Mouse (Mus musculus): ENCODE measurements around the gene 1110002E22Rik.

1110002E22Rik gene

GRCm38 (mm10) chr3:138063731-138064329 lies 1.0 kb upstream of the 1110002E22Rik start:
- no peak for DNase-seq (ENCODE audit: low spot score in 2 of 2)

DNA sequence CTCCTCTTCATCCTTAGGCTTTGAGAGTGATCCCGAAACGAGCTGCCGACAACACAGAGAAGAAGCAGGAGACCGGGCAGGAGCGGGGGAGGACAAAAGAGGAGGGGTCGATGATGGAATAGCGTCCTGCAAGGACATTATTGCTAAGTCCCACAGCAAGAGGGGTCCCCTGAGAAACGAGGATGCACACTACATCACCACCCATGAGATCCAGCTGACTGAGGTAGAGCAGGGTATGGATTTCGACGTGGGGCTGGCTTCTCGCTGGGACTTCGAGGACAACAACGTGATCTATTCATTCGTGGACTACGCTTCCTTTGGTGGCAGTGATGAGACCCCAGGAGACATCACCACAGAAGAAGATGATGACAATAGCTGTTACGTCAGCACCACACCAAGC lies 1.1 kb downstream of the 1110002E22Rik start:
- DNase-seq (ENCODE audit: low spot score in 2 of 2) = no peak

GRCm38 (mm10) chr3:138066348-138066856 lies 1.6 kb downstream of the 1110002E22Rik start:
- no peak for DNase-seq (ENCODE audit: low spot score in 2 of 2)

DNA sequence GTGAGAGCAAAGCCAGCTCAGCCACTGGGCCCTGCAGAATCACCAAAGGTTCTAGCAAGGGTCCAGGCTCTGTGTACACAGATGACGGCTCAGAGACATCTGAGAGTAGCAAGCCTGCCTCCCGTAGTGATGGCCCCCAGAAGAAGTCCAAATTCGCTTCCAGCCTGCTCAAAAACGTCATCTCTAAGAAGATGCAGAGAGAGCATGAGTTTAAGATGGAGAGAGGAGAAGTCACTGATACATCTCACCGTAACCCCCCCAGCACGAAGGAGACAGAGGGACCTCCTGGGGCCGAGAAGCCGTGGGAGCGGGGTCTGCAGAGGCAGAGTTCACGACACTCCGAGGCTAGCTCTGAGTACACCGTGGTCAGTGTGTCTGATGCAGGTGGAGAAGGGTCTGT lies 2.4 kb downstream of the 1110002E22Rik start, which contains the start of gene Gm5105:
Gene Gm5105, minus strand, starts transcription at position 101 of the 400 bp plus-strand sequence.
- no peak for DNase-seq (ENCODE audit: low spot score in 2 of 2)

- DNase-seq (ENCODE audit: low spot score in 2 of 2) = no peak
Measured at GRCm38 (mm10) chr3:138068103-138068502, 3.3 kb downstream of the 1110002E22Rik start.

GRCm38 (mm10) chr3:138069756-138070511 lies 5.1 kb downstream of the 1110002E22Rik start:
- no peak for DNase-seq (ENCODE audit: low spot score in 2 of 2)

DNA sequence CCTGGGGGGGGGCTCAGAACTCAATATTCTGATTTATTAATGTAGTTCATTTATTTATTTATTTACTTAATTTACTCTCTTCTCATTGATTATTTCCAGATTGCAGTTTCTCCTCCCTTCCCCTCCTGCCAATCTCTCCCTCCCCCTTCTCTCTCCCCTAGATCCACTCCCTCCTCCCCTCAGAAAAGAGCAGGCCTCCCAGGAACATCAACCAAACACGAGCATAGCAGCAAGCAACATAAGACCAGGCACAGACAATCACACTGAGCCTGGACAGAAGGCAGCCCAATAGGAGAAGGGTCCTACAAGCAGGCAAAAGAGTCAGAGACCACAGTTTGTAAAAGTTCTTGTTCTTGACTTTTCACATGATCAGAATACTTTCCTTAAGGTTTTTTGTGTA lies 6.2 kb downstream of the 1110002E22Rik start:
- no peak for DNase-seq (ENCODE audit: low spot score in 2 of 2)

DNA sequence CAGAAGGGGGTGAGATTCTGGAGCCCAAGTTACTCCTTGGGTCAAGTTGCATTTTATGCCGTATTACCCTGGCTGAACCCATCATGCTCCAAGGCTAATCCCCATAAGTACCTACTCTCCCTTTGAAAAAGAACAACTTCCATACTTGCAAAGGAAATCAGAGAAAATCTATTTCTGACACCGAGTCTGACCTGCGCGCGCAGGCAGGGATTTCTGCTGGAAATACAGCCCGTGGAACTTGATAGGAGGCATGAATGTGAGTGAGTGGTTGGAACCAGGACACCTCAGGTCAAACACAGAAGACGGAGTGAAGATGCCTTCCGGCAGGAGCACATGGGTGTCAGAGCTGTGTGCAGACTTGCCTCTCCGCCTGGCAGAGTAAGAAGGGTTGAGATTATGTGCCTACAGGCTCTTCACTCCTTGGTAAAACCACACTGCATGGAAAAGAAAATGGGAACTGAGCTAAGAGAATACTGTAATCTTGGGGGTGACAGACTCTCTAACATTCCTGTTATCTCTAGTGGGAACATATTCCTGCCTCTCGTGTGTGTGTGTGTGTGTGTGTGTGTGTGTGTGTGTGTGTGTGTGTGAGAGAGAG lies 6.7 kb downstream of the 1110002E22Rik start:
- DNase-seq (ENCODE audit: low spot score in 2 of 2) = no peak

DNA sequence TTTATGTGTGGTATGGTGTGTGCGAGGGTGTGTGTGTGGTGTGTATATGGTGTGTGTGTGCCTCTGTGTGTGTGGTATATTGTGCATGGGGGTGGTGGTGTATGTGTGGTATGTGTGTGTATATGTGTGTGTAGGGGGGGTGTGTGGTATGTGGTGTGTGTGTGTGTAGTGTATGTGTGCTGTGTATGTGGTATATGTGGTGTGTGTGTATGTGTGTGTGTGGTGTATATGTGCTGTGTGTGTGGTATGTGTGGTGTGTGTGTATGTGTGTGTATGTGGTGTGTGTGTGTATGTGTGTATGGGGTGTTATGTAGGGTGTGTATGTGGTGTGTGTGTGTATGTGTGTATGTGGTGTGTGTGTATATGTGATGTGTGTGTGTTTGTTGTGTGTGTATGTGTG lies 9.4 kb downstream of the 1110002E22Rik start:
- no peak for DNase-seq (ENCODE audit: low spot score in 2 of 2)

GRCm38 (mm10) chr3:138075209-138075608 lies 10.4 kb downstream of the 1110002E22Rik start:
- no peak for DNase-seq (ENCODE audit: low spot score in 2 of 2)

- no peak for DNase-seq (ENCODE audit: low spot score in 2 of 2)
Measured at GRCm38 (mm10) chr3:138077476-138078340, 12.9 kb downstream of the 1110002E22Rik start.

DNA sequence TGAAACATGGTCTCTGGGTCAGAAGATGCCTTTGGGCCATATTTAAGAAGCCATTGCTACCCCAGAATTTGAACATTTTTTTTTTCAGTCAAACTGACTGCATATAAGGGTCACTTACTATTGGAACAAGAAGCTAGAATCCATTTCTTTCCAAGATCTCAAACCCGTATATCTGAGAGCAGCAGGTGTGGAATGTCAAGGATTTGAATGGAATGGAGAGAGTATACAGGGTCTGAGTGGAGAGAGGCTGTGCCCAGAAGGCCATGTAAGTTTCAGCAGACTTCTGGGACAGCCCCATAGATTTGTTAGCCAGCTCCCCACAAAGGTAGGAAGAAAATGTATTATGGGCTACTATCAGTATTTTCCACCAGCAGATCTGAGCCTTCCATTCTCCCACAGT lies 13.8 kb downstream of the 1110002E22Rik start:
- no peak for DNase-seq (ENCODE audit: low spot score in 2 of 2)

DNA sequence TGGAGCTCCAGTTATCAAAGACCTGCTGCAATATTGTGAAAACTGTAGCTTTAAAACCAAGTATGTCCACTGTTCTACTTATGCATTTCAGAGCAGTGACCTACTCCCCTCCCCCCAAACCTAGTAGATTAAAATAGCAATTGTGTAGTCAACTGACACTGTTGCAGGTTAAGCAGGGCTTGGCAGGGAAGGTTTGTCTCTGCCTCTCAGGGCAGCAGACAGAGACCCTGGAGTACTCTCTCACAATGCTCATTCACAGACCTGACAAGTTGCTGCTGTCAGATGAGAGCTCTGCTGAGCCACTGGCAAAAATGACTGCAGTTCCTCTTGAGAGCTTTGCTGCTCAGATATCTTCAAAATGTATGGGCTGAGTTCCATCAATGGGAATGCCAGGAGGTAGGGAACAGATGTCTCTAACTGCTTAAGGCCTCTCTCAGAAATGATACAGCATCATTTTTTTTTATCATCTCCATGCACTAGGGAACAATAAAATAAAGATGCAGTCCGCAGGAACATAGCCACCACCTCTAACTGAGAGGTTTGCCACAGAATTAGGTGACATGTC lies 18.3 kb downstream of the 1110002E22Rik start:
- no peak for DNase-seq (ENCODE audit: low spot score in 2 of 2)

DNA sequence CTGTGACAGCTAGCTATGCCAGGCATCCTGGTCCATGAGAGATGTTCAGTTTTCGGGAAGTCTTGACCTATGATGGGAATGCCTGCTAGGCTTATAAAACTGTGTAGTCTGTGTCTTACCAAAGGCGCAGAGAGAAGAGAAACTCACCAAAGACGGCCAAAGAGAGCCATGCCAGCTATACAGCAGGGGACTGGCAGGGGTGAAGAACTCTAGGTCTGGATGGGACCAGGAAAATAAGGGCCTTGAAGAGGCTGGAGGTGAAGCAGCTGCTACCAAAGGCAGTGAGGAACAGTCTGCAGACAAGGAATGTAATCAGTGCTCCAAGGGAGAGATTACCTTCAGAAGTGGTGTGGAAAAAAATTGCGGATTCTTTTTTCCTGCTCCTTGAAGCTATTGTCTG lies 19.0 kb downstream of the 1110002E22Rik start:
- DNase-seq (ENCODE audit: low spot score in 2 of 2) = no peak

GRCm38 (mm10) chr3:138095301-138095700 lies 30.4 kb downstream of the 1110002E22Rik start:
- no peak for DNase-seq (ENCODE audit: low spot score in 2 of 2)

GRCm38 (mm10) chr3:138095718-138096117 lies 30.9 kb downstream of the 1110002E22Rik start:
- no peak for DNase-seq (ENCODE audit: low spot score in 2 of 2)

- no peak for DNase-seq (ENCODE audit: low spot score in 2 of 2)
Measured at GRCm38 (mm10) chr3:138096263-138097028, 31.6 kb downstream of the 1110002E22Rik start.

DNA sequence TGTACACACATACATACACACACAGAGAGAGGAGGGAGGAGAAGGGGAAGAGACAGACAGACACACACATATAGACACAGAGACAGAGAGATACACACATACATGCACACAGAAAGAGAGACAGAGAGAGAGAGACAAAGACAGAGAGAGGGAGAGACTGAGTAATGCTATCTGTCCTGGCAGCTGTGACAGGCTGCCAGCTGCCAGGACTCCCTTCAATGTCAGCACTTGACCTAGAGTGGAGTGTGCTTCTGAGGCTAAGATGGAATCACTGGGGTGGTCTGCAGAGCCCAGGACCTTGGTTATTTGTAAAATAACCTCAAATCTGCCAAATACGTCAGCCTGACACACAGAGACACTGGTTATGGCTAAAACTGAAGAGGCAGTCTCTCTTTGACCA lies 32.9 kb downstream of the 1110002E22Rik start:
- DNase-seq (ENCODE audit: low spot score in 2 of 2) = no peak

DNA sequence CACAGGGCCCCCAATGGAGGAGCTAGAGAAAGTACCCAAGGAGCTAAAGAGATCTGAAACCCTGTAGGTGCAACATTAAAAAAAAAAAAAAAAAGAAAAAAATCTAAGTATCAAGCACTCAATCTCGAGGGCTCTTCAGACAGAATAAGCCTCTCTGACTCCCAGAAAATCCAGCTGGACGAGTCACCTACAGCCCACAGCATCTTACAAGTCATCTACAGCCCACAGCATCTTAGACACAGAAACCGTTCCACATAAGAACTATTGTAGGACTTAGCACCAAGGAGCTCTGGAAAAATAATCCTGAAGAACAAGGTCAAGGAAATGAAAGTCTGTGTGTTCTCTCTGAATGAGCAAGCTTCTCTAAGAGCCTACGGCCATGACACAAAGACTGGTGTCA lies 37.1 kb downstream of the 1110002E22Rik start:
- DNase-seq (ENCODE audit: low spot score in 2 of 2) = no peak

GRCm38 (mm10) chr3:138103690-138104089 lies 38.8 kb downstream of the 1110002E22Rik start:
- DNase-seq (ENCODE audit: low spot score in 2 of 2) = no peak

- DNase-seq (ENCODE audit: low spot score in 2 of 2) = no peak
Measured at GRCm38 (mm10) chr3:138105056-138105455, 40.2 kb downstream of the 1110002E22Rik start.

All from spleen, postnatal 4 days (tissue).